Mouse (Mus musculus): ENCODE data around the gene Trappc1. TPM values are rescaled to one million over a fixed set of nuclear protein-coding genes. Genes with fewer than 3 reads are reported as not detected.

The Trappc1 gene
- polyA plus RNA-seq, 1 experiment from 2014 or later, result 155 TPM

GRCm38 (mm10) chr11:69321580-69321979 is 2.2 kb upstream of the Trappc1 start:
- Histone ChIP-seq H3K36me3 (peaks cover 39% of the 10 kb centered on the region), H3K27me3 (ENCODE audit: insufficient read depth, poor library complexity, severe bottlenecking) (peaks cover 4% of the 10 kb centered on the region), H3K27ac (no peak overlapping the region), H3K4me1 (peaks cover 38% of the 10 kb centered on the region), H3K4me3 (no peak overlapping the region), H3K9me3 (no peaks in the 10 kb centered on the region)
- 85% methylated on average over 6 of the region's 6 CpGs for WGBS
- DNase-seq (ENCODE audit: low spot score), result no peak

- Histone ChIP-seq H3K4me3 (peak overlapping the region; percentile 77), H3K27me3 (ENCODE audit: insufficient read depth, poor library complexity, severe bottlenecking) (peaks cover 8% of the 10 kb centered on the region), H3K4me1 (peaks cover 42% of the 10 kb centered on the region), H3K36me3 (peaks cover 38% of the 10 kb centered on the region), H3K27ac (no peak overlapping the region), H3K9me3 (no peaks in the 10 kb centered on the region)
- DNase-seq (ENCODE audit: low spot score), result no peak
- 80% methylated on average over 6 of the region's 6 CpGs for WGBS
Observed at GRCm38 (mm10) chr11:69322010-69322409, 1.8 kb upstream of the Trappc1 start.

GRCm38 (mm10) chr11:69322693-69323471 is 898 bp upstream of the Trappc1 start:
- no peak for DNase-seq (ENCODE audit: low spot score)
- Histone ChIP-seq H3K27ac (peak overlapping the region; percentile 94), H3K4me1 (peaks cover 49% of the 10 kb centered on the region), H3K27me3 (ENCODE audit: insufficient read depth, poor library complexity, severe bottlenecking) (peaks cover 17% of the 10 kb centered on the region), H3K9me3 (no peaks in the 10 kb centered on the region), H3K36me3 (peaks cover 30% of the 10 kb centered on the region), H3K4me3 (peak overlapping the region; percentile 77)
- 28% methylated on average over 18 of the region's 18 CpGs for WGBS

DNA sequence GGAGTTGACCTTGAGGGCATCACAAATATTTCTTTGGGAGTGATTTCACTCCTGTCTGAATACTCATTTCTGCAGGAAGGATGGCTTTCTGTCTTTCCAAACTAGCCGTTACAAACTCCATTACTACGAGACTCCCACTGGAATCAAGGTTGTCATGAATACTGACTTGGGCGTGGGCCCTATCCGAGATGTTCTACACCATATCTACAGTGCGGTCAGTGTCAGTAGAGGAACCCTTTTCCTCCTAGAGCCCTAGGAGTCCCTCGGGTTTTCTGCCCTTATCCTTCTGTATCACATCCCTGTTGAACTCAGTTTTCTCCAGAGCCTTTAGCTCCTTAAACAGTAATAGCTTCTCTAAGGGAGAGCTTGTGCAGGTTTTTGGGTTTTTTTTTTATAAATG is 969 bp downstream of the Trappc1 start:
- H3K27me3 ChIP-seq (ENCODE audit: insufficient read depth, poor library complexity, severe bottlenecking), result peaks cover 35% of the 10 kb centered on the region
- H3K4me1 ChIP-seq, result peaks cover 49% of the 10 kb centered on the region
- H3K4me3 ChIP-seq, result peak overlapping the region; percentile 77
- no peaks in the 10 kb centered on the region for H3K9me3 ChIP-seq
- H3K36me3 ChIP-seq, result peaks cover 11% of the 10 kb centered on the region
- peak overlapping the region; percentile 94; the same call in 1 of the 2 replicates for H3K27ac ChIP-seq
- WGBS, result 75% methylated on average over 6 of the region's 6 CpGs
- DNase-seq (ENCODE audit: low spot score), result no peak

DNA sequence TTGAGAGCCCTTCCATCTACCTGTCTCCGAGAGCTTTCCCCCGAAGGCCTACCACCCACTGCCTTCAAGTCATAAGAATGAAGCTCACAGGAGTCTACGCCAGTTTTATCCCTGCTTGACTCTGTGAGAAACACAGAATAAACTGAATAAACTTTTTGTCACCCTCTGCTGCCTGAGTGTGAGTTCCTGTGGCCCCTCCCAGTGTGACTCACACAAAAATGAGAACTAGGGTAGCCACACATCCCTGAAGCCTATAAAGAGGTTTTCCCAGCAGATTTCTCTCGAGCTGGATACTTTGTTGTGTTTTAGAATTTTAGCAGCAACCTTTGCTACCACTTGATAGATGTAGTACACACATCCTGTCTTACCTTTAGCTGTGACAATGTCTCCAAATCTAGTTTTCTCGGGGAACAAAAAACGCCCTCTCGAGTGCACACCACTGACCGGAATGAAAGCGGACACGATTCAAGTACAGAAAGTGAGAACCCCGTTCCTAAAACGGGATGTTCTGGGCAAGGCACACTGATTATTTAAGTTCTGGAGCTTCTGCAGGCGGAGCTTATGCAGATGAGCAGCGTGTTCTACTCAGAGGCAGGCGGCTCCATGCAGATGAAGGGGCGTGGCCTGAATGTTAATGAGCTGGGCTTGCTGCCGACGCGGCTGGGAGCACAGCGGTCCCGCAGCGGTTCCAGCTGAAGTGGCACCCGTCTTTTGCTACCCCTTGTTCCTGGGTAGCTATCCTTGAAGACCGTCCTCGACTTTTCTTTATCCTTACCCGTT is 2.0 kb downstream of the Trappc1 start, which contains the start of gene Kcnab3:
Gene Kcnab3, plus strand, starts transcription at position 631 of the 780 bp plus-strand sequence.
- peak; percentile 94 for DNase-seq (ENCODE audit: low spot score)
- WGBS, result 12% methylated on average over 26 of the region's 26 CpGs
- peaks cover 48% of the 10 kb centered on the region for H3K4me1 ChIP-seq
- H3K4me3 ChIP-seq, result peak within 1 kb of the TSS; percentile 74
- peak within 1 kb of the TSS; percentile 82 for H3K27ac ChIP-seq
- peaks cover 3% of the 10 kb centered on the region for H3K36me3 ChIP-seq
- H3K9me3 ChIP-seq, result no peaks in the 10 kb centered on the region
- peaks cover 46% of the 10 kb centered on the region for H3K27me3 ChIP-seq (ENCODE audit: insufficient read depth, poor library complexity, severe bottlenecking)

- Histone ChIP-seq H3K4me1 (peaks cover 55% of the 10 kb centered on the region), H3K4me3 (peak overlapping the region; percentile 74), H3K27me3 (ENCODE audit: insufficient read depth, poor library complexity, severe bottlenecking) (peaks cover 51% of the 10 kb centered on the region), H3K27ac (peak overlapping the region; percentile 82), H3K9me3 (no peaks in the 10 kb centered on the region), H3K36me3 (no peaks in the 10 kb centered on the region)
- WGBS, result under 1% methylated on average over 45 of the region's 45 CpGs
- no peak for DNase-seq (ENCODE audit: low spot score)
Observed at GRCm38 (mm10) chr11:69326408-69327156, 2.8 kb downstream of the Trappc1 start.

- H3K4me3 ChIP-seq, result peak overlapping the region; percentile 74
- no peaks in the 10 kb centered on the region for H3K9me3 ChIP-seq
- H3K27me3 ChIP-seq (ENCODE audit: insufficient read depth, poor library complexity, severe bottlenecking), result peaks cover 51% of the 10 kb centered on the region
- WGBS, result 11% methylated on average over 9 of the region's 9 CpGs
- H3K36me3 ChIP-seq, result no peaks in the 10 kb centered on the region
- peaks cover 57% of the 10 kb centered on the region for H3K4me1 ChIP-seq
- no peak overlapping the region for H3K27ac ChIP-seq
- no peak for DNase-seq (ENCODE audit: low spot score)
Observed at GRCm38 (mm10) chr11:69327157-69327442, 3.3 kb downstream of the Trappc1 start.

DNA sequence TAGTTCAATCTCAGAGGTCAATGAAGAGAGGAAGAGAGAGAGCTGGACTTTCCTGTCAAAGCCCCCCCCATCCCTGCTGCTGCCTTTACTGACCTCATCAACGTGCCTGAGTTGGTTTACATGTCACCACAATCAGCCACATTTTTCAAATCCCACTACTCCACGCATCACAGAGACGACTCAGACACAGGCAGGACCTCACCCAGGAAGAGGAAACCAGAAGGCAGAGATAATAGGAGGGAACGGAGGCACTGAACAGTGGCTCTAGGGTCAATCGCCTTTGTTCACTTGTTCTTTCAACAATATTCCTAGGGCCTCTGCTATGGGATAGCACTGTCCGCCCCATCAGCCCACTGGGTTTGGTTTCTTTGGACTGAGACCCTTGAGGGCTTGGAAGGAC is 3.9 kb downstream of the Trappc1 start:
- no peak overlapping the region for H3K4me3 ChIP-seq
- H3K27me3 ChIP-seq (ENCODE audit: insufficient read depth, poor library complexity, severe bottlenecking), result peaks cover 51% of the 10 kb centered on the region
- no peaks in the 10 kb centered on the region for H3K36me3 ChIP-seq
- H3K27ac ChIP-seq, result no peak overlapping the region
- 38% methylated on average over 6 of the region's 6 CpGs for WGBS
- no peak for DNase-seq (ENCODE audit: low spot score)
- H3K4me1 ChIP-seq, result peaks cover 57% of the 10 kb centered on the region
- H3K9me3 ChIP-seq, result no peaks in the 10 kb centered on the region

DNA sequence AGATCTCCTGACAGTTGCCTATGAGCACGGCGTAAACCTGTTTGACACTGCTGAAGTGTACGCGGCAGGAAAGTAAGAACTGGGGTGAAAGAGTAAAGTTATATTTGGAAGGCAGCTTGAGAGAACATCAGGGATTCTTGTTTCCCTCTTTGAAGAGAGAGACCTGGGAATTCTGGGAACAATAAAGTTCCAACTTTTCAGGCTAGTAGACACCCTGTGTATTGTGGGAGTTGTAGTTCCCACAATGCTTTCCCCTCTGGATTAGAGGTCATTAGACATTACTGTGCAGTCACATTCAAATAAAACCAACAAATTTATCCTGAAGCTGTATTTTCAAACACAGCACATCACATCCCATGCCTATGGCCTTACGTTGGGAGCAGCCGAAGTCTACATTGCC is 4.7 kb downstream of the Trappc1 start:
- Histone ChIP-seq H3K4me1 (peaks cover 56% of the 10 kb centered on the region), H3K4me3 (no peak overlapping the region), H3K27me3 (ENCODE audit: insufficient read depth, poor library complexity, severe bottlenecking) (peaks cover 51% of the 10 kb centered on the region), H3K9me3 (no peaks in the 10 kb centered on the region), H3K27ac (no peak overlapping the region), H3K36me3 (no peaks in the 10 kb centered on the region)
- DNase-seq (ENCODE audit: low spot score), result no peak
- WGBS, result 85% methylated on average over 6 of the region's 6 CpGs

DNA sequence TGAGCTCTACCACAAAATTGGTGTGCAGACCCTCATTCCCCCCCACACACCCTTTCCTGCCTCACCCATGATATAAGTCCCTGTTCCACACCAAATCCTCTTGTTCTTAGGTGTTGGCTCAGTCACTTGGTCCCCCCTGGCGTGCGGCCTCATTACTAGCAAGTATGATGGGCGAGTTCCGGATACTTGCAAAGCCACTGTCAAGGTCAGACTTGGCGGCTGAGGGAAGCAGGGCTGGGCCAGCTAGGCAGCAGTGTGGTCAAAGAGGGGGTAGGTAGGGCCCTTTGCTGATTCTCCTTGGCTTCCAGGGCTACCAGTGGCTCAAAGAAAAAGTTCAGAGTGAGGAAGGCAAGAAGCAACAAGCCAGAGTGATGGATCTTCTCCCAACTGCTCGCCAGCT is 7.4 kb downstream of the Trappc1 start:
- peaks cover 51% of the 10 kb centered on the region for H3K27me3 ChIP-seq (ENCODE audit: insufficient read depth, poor library complexity, severe bottlenecking)
- H3K4me1 ChIP-seq, result peaks cover 38% of the 10 kb centered on the region
- H3K4me3 ChIP-seq, result peak overlapping the region; percentile 68; the same call in 1 of the 2 replicates
- no peaks in the 10 kb centered on the region for H3K9me3 ChIP-seq
- WGBS, result 86% methylated on average over 6 of the region's 6 CpGs
- H3K36me3 ChIP-seq, result no peaks in the 10 kb centered on the region
- DNase-seq (ENCODE audit: low spot score), result no peak
- peak overlapping the region; percentile 85; the same call in 1 of the 2 replicates for H3K27ac ChIP-seq

- Histone ChIP-seq H3K4me3 (peak overlapping the region; percentile 68), H3K9me3 (no peaks in the 10 kb centered on the region), H3K36me3 (no peaks in the 10 kb centered on the region), H3K4me1 (peaks cover 29% of the 10 kb centered on the region), H3K27ac (peak overlapping the region; percentile 85), H3K27me3 (ENCODE audit: insufficient read depth, poor library complexity, severe bottlenecking) (peaks cover 43% of the 10 kb centered on the region)
- 2% methylated on average over 24 of the region's 24 CpGs for WGBS
- DNase-seq (ENCODE audit: low spot score), result peak; percentile 90
Observed at GRCm38 (mm10) chr11:69331929-69332405, 8.2 kb downstream of the Trappc1 start.

DNA sequence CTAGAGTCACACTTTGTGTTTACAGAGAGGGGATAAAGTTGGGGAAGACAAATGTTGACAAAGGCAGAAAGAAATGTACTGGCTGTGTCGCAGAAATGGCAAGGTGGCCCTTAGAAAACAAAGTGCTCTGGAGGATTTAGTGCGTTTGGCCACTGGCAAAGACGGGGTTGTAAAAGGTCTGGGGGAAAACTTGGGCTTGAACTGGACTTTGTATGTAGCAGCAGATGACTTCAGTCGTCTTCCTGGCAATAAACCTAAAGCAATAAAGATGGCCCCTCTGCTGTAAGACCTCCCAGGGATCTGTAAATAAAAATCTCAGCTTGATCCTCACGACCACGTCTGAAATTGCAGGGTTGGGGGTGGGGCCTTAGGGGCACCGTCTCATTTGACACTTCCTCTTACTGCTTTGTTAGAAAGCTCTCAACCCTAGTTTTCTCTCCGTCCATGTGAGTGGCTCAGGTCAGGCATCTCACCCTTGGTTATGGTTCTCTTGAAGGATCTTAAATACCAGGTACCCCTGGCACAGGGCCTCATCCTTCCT is 9.0 kb downstream of the Trappc1 start:
- WGBS, result 31% methylated on average over 8 of the region's 8 CpGs
- Histone ChIP-seq H3K4me3 (peak overlapping the region; percentile 68), H3K9me3 (no peaks in the 10 kb centered on the region), H3K27me3 (ENCODE audit: insufficient read depth, poor library complexity, severe bottlenecking) (peaks cover 35% of the 10 kb centered on the region), H3K36me3 (no peaks in the 10 kb centered on the region), H3K27ac (peak overlapping the region; percentile 85), H3K4me1 (peaks cover 22% of the 10 kb centered on the region)
- DNase-seq (ENCODE audit: low spot score), result no peak
